Mouse (Mus musculus) C2C12 (cell line): ENCODE results near the gene Ankzf1. TPM values are rescaled to one million over a fixed set of nuclear protein-coding genes. Genes with fewer than 3 reads are reported as not detected.

Experiments used
- H3K27me3 ChIP-seq: one replicate; pipeline ENCODE4 v1.6.1; 2011; ENCODE audit not compliant: control insufficient read depth, insufficient read depth, insufficient read length
- H3K36me3 ChIP-seq: one replicate; pipeline ENCODE4 v1.6.1; 2011; ENCODE audit not compliant: control insufficient read depth, insufficient read depth
- H3K4me3 ChIP-seq: one replicate; pipeline ENCODE4 v1.5.1; 2011; ENCODE audit warnings: mild to moderate bottlenecking, control low read depth; ENCODE audit not compliant: poor library complexity, insufficient read depth, severe bottlenecking
- H3K79me2 ChIP-seq: one replicate; pipeline ENCODE4 v1.6.1; 2011; ENCODE audit not compliant: control insufficient read depth, insufficient read depth
- H3K79me3 ChIP-seq: one replicate; pipeline ENCODE4 v1.6.1; 2011; ENCODE audit warnings: low read depth, control low read depth
- H3ac ChIP-seq: one replicate; pipeline ENCODE3; 2011; ENCODE audit warnings: low read depth; ENCODE audit not compliant: control insufficient read depth, insufficient read length
- CEBPB ChIP-seq: IDR thresholded peaks from one replicate; pipeline ENCODE4 v1.6.1; 2011; ENCODE audit warnings: low read depth, mild to moderate bottlenecking, control low read depth, moderate library complexity
- CTCF ChIP-seq: IDR thresholded peaks from one replicate; pipeline ENCODE4 v1.5.1; 2011; ENCODE audit not compliant: control insufficient read depth, insufficient read depth, insufficient read length
- FOSL1 ChIP-seq: IDR thresholded peaks from one replicate; pipeline ENCODE4 v1.8.0; 2011; ENCODE audit warnings: mild to moderate bottlenecking, low read length; ENCODE audit not compliant: poor library complexity, insufficient read depth, severe bottlenecking
- MAX ChIP-seq: IDR thresholded peaks from one replicate; pipeline ENCODE4 v1.6.1; 2011; ENCODE audit warnings: mild to moderate bottlenecking, control low read depth
- MYOD1 ChIP-seq: IDR thresholded peaks from one replicate; pipeline ENCODE4 v1.6.1; 2011; ENCODE audit warnings: low read depth; ENCODE audit not compliant: control insufficient read depth, insufficient read length
- MYOG ChIP-seq: IDR thresholded peaks from one replicate; pipeline ENCODE4 v1.6.1; 2011; ENCODE audit not compliant: control insufficient read depth, insufficient read length; ENCODE audit errors: extremely low read depth
- USF1 ChIP-seq: IDR thresholded peaks from one replicate; pipeline ENCODE4 v1.6.1; 2011; ENCODE audit warnings: low read depth, mild to moderate bottlenecking, control low read depth, moderate library complexity
- polyA plus RNA-seq: library from polyadenylated mRNA; unstranded; fragments of >200 nt; fragmentation: generic; extraction: Trizol; gene quantifications from one replicate; pipeline ENCODE4 v1.2.1, GENCODE M21; 2012; ENCODE audit warnings: missing spikeins

The Ankzf1 gene
- polyA plus RNA-seq, 1 experiment: 4.0 TPM

DNA sequence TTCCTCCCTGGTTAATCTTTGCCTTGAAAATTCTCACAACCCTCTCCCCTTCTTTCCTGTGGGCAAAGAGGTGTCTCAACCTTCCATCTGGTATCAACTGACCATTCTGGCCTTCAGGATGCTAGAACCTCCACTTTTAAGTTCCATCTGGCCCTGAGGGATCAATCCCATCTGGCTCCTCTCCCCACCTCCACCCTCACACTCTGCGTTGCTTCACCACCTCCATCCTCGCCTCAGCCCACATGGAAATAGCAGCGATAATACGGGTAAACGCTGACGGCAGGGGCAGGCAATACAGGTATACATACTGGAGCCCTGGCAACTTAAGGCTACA, 25.9 kb downstream of the Ankzf1 start:
- H3K27me3 ChIP-seq: no peaks in the 10 kb centered on the region
- H3K36me3 ChIP-seq: peaks cover 44% of the 10 kb centered on the region
- H3K79me2 ChIP-seq: peaks cover 64% of the 10 kb centered on the region
- H3K79me3 ChIP-seq: peaks cover 38% of the 10 kb centered on the region
- peak overlapping the region; percentile 2 for H3ac ChIP-seq
- H3K4me3 ChIP-seq: peak overlapping the region; percentile 91
- TF ChIP-seq USF1 (no peak), CEBPB (no peak), MYOD1 (no peak)

DNA sequence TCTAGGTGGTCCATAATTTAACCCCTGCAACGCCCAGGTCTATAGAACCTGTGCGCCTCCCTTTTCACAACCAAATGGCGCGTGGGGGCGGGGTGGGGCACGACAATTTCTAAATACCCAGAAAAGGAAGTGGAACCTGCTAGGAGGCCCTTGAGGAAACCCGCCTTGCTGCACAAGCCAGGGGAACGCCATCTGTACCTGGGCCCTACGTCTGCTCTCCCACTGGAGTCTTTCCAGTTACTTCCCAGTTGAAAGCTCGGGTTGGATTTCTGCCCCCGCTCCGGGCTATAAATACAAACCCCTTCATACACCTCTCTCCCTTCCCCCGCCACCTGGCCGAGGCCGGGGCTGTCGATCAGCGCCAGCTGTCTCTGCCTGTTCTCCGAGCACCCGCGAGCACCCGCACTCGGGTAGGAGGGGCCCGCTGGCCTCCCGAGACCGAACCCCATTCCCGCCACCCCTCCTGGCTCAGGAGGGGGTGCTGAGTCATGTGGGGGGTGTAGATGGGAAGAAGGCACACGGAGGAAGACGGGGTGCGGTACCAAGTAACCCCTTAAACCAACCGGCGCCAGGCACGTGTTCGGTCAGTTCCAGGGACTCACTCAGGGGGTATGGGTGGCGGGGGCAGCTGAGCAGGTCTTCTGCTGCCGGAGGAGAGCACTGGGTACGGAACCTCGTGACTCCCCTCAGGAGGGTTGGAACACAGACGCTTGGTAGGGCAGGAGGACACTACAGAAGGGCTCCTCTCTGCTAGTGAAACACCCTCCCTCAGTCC, 26.5 kb downstream of the Ankzf1 start:
- peak overlapping the region; percentile 91 for H3K4me3 ChIP-seq
- peaks cover 33% of the 10 kb centered on the region for H3K79me3 ChIP-seq
- no peaks in the 10 kb centered on the region for H3K27me3 ChIP-seq
- H3ac ChIP-seq: peak overlapping the region; percentile 71
- TF ChIP-seq MYOG: no peak
- peak; percentile 68 for TF ChIP-seq MYOD1
- TF ChIP-seq MAX: peak; percentile 24
- no peak for TF ChIP-seq FOSL1
- peaks cover 58% of the 10 kb centered on the region for H3K79me2 ChIP-seq
- H3K36me3 ChIP-seq: peaks cover 38% of the 10 kb centered on the region

DNA sequence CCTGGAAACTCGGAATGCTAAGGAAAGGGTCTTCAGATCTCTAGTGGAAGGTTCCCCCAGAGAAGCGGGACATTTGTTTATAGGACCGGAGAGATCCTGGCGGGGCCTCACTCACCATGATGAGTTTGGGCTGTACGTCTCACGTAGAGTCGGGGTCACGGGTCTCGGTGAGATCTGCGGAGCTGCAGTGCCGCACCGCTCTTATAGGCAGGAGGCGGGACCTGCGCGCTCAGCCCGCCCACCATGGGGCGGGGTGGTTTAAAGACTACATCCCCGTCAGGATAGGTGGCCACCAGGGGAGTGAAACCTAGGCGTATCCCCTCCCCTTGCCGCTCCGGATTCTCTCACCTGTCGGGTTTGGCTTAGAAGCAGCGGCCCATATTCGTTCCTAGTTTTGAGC, 27.1 kb downstream of the Ankzf1 start:
- Histone ChIP-seq H3ac (peak overlapping the region; percentile 71), H3K36me3 (peaks cover 32% of the 10 kb centered on the region), H3K27me3 (no peaks in the 10 kb centered on the region), H3K4me3 (peak overlapping the region; percentile 91), H3K79me3 (peaks cover 28% of the 10 kb centered on the region), H3K79me2 (peaks cover 51% of the 10 kb centered on the region)
- no peak for TF ChIP-seq CTCF

DNA sequence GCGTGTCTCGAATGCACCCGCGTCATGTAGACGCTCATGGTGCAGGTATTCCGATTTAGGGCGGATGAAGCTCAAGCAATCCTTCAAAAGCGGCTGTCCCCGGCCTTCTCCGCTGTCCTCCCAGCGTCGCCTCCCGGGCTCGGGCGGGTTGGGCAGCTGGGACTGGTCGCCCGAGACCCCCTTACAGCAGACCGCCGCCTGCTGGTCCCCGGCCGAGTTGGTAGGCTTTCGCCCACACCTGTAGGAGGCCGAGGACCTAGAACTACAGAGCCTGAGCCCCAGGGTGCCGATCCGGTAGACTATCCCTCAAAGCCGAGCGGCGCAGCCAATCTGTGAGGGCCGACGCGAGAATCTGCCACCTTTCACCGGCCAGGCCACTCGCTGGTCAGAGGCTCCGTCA, 27.6 kb downstream of the Ankzf1 start, which contains the start of gene Tuba4a:
TSS of gene Tuba4a (minus strand) at position 335 of the 400 bp plus-strand sequence.
- peaks cover 30% of the 10 kb centered on the region for H3K36me3 ChIP-seq
- peak within 1 kb of the TSS; percentile 91 for H3K4me3 ChIP-seq
- peaks cover 47% of the 10 kb centered on the region for H3K79me2 ChIP-seq
- TF ChIP-seq MYOD1: no peak
- TF ChIP-seq MAX: no peak
- no peak for TF ChIP-seq USF1
- no peak for TF ChIP-seq FOSL1
- no peak for TF ChIP-seq CTCF
- no peak for TF ChIP-seq MYOG
- no peak for TF ChIP-seq CEBPB
- peaks cover 28% of the 10 kb centered on the region for H3K79me3 ChIP-seq
- no peaks in the 10 kb centered on the region for H3K27me3 ChIP-seq
- H3ac ChIP-seq: peak within 1 kb of the TSS; percentile 71

DNA sequence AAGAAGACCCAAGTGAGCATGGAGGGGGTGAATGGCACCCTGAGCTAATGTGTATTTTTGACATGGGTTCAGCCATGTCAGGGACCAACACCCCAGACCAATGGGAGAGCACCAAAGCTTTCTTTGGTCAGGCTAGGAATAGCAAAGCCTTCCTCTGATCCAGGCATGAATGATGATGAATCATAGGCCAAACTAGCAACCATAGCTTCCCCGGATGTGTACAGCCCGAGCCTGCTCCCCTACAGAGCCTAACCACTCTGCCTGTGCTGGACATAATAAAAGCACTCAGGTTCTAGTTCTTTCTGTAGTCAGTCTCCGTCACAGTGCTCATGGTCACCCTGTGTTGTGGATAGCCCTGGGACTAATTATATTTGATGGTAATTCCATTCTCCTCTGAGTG, 29.6 kb downstream of the Ankzf1 start:
- H3K36me3 ChIP-seq: peaks cover 10% of the 10 kb centered on the region
- H3K79me3 ChIP-seq: peaks cover 21% of the 10 kb centered on the region
- peaks cover 27% of the 10 kb centered on the region for H3K79me2 ChIP-seq
- H3K4me3 ChIP-seq: no peak overlapping the region
- TF ChIP-seq FOSL1 (no peak), MYOG (no peak), MYOD1 (no peak), CEBPB (no peak), USF1 (no peak), CTCF (no peak), MAX (no peak)
- H3ac ChIP-seq: no peak overlapping the region
- no peaks in the 10 kb centered on the region for H3K27me3 ChIP-seq

DNA sequence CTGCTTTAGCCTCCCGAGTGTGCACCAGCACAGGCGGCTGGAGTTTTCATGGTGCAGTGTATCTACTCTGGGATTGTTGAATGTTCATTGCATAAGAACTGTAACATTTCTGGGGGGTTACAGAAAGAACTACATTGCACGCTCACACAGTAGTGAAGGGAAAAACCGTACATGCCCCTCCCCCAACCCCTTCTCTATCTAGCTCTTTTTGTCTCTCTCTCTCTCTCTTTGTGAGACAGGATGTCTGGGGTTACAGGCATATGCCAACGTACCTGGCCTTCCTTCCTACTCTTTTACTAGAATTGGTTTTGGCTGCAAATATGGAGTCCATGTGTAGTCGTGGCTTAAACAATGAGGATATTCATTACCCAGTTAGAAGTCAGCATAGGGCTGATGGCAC, 31.0 kb downstream of the Ankzf1 start:
- Histone ChIP-seq H3ac (no peak overlapping the region), H3K27me3 (no peaks in the 10 kb centered on the region), H3K79me3 (peaks cover 10% of the 10 kb centered on the region), H3K79me2 (peaks cover 13% of the 10 kb centered on the region), H3K36me3 (no peaks in the 10 kb centered on the region), H3K4me3 (no peak overlapping the region)
- TF ChIP-seq MYOG (no peak), CEBPB (no peak), MYOD1 (no peak), USF1 (no peak), FOSL1 (no peak), CTCF (no peak), MAX (no peak)
